Mouse (Mus musculus) brain, embryonic 14.5 days (tissue): ENCODE measurements around the gene 1190002N15Rik.

ENCODE experiments used
- CTCF ChIP-seq: fragments of 200-500 bp; IDR thresholded peaks from 2 replicates; pipeline ENCODE4 v1.5.1; 2012; ENCODE audit warnings: inconsistent platforms, mild to moderate bottlenecking, moderate library complexity, borderline replicate concordance; ENCODE audit not compliant: insufficient read depth, insufficient read length; ENCODE audit errors: extremely low read depth
- POLR2A ChIP-seq: fragments of 200-500 bp; IDR thresholded peaks from 2 replicates; pipeline ENCODE4 v1.6.1; 2012; ENCODE audit warnings: mild to moderate bottlenecking, inconsistent platforms, borderline replicate concordance; ENCODE audit not compliant: poor library complexity, insufficient read depth, insufficient read length, severe bottlenecking; ENCODE audit errors: extremely low read depth

DNA sequence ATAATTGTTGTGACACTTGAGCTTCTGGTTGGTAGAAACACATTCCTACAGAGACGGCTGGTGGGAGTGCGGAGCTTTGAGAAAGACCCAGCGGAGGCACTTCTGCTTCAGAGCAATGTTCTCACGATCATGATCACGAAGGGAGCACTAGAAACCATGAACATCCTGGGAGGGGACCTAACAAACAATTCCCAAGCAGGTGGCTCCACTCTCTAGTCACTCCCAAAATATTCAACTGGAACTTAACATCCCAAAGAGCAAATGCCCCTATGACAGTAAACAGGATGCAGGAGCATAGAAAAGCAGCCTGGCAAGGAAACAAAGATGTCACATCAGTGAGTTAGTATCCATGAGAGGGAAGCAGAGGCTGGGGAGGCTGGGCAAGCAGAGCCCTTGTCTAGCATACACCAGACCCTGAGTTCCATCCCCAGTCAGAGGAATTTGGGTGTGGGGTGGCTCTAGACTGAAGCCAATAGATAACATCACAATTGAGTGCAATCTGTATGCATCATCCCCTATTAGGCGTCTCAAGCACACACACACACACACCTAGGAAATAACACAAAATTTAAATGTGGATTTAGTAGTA, 54.5 kb downstream of the 1190002N15Rik start:
- no peak for TF ChIP-seq CTCF
- TF ChIP-seq POLR2A, result no peak
